Mouse (Mus musculus): ENCODE measurements around the gene March6.

DNA sequence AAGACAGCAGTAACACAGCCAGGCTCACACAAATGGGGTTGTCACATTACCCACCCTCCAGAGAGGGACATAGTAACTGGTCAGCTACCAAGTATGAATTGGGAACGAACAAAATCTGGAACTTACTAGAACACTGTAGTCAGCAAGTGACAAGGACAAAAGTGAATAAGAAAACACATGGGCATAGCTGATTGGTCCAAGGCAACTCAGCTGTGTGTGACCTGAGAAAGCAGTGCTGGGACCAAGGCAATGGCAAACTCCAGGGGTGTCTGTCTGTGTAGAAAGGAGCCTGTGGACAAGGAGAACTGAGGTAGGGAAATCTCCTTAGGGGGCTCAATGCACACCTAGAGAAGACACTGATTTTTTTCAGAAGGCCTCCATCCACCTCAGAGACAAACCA is 19.1 kb downstream of the March6 start:
- TF ChIP-seq POLR2A (IDR thresholded peaks at IDR 0.05; ENCODE audit: borderline replicate concordance, low read depth, low read length), result no peak
- TF ChIP-seq CTCF (IDR thresholded peaks at IDR 0.05; ENCODE audit: low read depth, low read length), result no peak
